Mouse (Mus musculus): ENCODE data around the gene Chmp3.

DNA sequence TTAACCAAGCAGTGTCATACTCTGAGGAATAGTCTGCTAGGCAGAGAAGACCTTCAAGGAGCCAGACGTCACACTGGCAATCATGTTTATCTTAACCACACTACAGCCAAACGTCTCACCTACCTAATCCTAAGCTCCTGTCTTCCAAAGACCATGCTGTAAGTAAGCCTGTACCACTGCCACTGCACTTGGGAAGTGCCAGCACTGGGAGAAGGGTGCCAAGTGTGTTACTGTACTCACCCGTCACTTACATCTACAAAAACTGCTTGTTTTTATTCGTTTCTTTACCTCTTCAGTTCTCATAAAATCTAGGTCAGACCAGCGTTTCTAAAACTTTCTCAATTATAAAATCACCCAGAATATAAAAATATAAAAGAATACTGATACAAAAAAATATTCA lies 73.4 kb downstream of the Chmp3 start:
- TF ChIP-seq CTCF (IDR thresholded peaks at IDR 0.05; ENCODE audit: insufficient read depth, low read depth, low read length) (no peak), POLR2A (IDR thresholded peaks at IDR 0.05; ENCODE audit: insufficient read depth, low read depth, low read length) (no peak)

Data from olfactory bulb, adult 2 months (tissue).